Mouse (Mus musculus): ENCODE measurements around the gene Oprm1.

DNA sequence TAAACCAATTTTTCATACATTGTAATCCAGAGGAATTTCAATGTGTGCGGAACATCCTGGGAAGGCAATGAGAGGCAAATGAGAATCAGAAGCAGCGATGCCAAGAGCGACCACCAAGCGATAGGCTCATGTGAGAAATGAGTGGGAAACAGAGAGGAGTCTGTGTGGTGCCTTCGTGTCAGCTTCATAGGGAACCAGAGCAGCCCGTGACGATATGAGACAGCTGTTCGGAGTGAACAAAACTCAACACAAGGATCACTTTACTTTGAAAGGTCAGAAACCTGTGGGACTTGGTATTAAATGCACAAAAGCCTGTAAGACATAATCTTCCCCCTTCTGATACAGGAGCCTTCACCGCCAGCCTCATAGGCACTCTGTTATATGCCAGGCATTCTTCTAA is 262.2 kb downstream of the Oprm1 start:
- TF ChIP-seq MYOG (IDR thresholded peaks at IDR 0.05; ENCODE audit: control insufficient read depth in 1 of 3, insufficient read depth in 1 of 3, insufficient read length in 2 of 3, low read depth in 2 of 3): no peak
- TF ChIP-seq POLR2A (IDR thresholded peaks at IDR 0.05; ENCODE audit: insufficient read length, low read depth): no peak
